Mouse (Mus musculus) ES-Bruce4 (cell line): ENCODE measurements at regions not wholly inside any gene's neighbourhood (a gene's known extent, or its start where the extent isn't known, plus 50 kb on each side); places are given as distances from the start of the nearest gene placed in this dataset.

Experiments used
- CTCF ChIP-seq: IDR thresholded peaks from one replicate; pipeline ENCODE4 v1.8.1; 2011; ENCODE audit warnings: low read depth, low read length
- EP300 ChIP-seq: IDR thresholded peaks from 2 replicates; pipeline ENCODE4 v1.6.1; 2011; ENCODE audit warnings: low read depth, low read length; ENCODE audit not compliant: insufficient read depth

DNA sequence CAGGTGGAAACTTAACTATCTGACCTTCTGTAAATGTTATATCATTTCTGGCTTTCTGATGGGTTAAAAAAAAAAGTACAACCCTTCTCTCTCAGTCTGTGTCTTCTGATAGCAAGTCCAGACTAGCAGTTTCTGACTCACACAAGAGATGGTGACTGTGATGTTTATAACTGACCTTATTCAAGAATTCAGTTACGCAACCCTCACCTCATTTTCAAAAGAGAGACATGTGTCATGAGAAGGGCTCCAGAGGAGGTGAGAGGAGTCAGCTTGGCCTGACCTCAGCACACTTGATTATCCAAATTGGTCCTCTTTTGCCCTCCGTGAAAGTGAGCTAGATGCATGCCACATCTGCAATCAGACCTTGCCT is 202.2 kb downstream of the Gm5426 start:
- TF ChIP-seq EP300 (no peak), CTCF (no peak)
